Mouse (Mus musculus) heart, adult 2 months (tissue): ENCODE data around the gene Hand2. TPM values are rescaled to one million over a fixed set of nuclear protein-coding genes. Genes with fewer than 3 reads are reported as not detected.

Experiments
- DNase-seq, 2 experiments: peaks; one replicate each; pipeline ENCODE4 v3.0.0; 2021
- H3K27ac ChIP-seq: fragments of 200-600 bp; 2 replicates; pipeline ENCODE4 v1.8.1; 2022
- H3K27me3 ChIP-seq: fragments of 200-500 bp; 2 replicates; pipeline ENCODE4 v1.6.1; 2012; ENCODE audit warnings: mild to moderate bottlenecking, low read length, inconsistent platforms, mixed read lengths; ENCODE audit not compliant: control insufficient read depth, insufficient read depth
- H3K36me3 ChIP-seq: fragments of 200-500 bp; 2 replicates; pipeline ENCODE4 v1.6.1; 2012; ENCODE audit warnings: low read length, inconsistent platforms; ENCODE audit not compliant: control insufficient read depth, insufficient read depth
- H3K4me1 ChIP-seq: fragments of 200-500 bp; 2 replicates; pipeline ENCODE4 v1.6.1; 2011; ENCODE audit warnings: low read length; ENCODE audit not compliant: control insufficient read depth, insufficient read depth
- H3K4me3 ChIP-seq: fragments of 200-600 bp; 2 replicates; pipeline ENCODE4 v1.8.1; 2022
- H3K79me2 ChIP-seq: fragments of 200-500 bp; replicated peaks from 2 replicates; pipeline ENCODE4 v1.6.1; 2012; ENCODE audit warnings: mild to moderate bottlenecking, inconsistent platforms, low read length, moderate library complexity, mixed read lengths; ENCODE audit not compliant: control insufficient read depth, insufficient read depth
- H3K9ac ChIP-seq: fragments of 200-500 bp; 2 replicates; pipeline ENCODE4 v1.6.1; 2012; ENCODE audit warnings: low read depth, mild to moderate bottlenecking, control low read depth, inconsistent platforms, low read length, mixed read lengths
- CTCF ChIP-seq: fragments of 200-600 bp; IDR thresholded peaks from 2 replicates; pipeline ENCODE4 v1.8.1; 2022; ENCODE audit warnings: antibody characterized with exemption, mild to moderate bottlenecking, moderate library complexity
- EP300 ChIP-seq: fragments of 200-500 bp; IDR thresholded peaks from 2 replicates; pipeline ENCODE4 v1.6.1; 2011; ENCODE audit warnings: low read depth, low read length, control low read depth; ENCODE audit not compliant: insufficient read depth
- POLR2A ChIP-seq: fragments of 200-500 bp; IDR thresholded peaks from 2 replicates; pipeline ENCODE4 v1.6.1; 2011; ENCODE audit warnings: mild to moderate bottlenecking, low read depth, low read length, control low read depth; ENCODE audit not compliant: insufficient read depth
- WGBS: fragments of 180-500 bp; shearing (Covaris S2); methylation state at CpG from one replicate; pipeline ENCODE4 v1.1.7; 2018; 5-methylcytosine and 5-hydroxymethylcytosine counted together
- intact Hi-C: fragments of 180-260 bp; cut with DNase I; formaldehyde crosslinking; loops from one replicate; pipeline ENCODE4 v1.15.1; 2025
- polyA plus RNA-seq: library from polyadenylated mRNA; depleted of rRNA; stranded (reverse); fragments of >200 nt; gene quantifications from 2 replicates; pipeline ENCODE4 v1.2.3, GENCODE M21; 2012
- total RNA-seq, 2 experiments: library from RNA; stranded (reverse); gene quantifications; 2 replicates each; pipeline ENCODE4 v1.2.3; 2021

The Hand2 gene
- total and polyA plus RNA-seq, 3 experiments: 14.8 to 63.9 (median 62.1) TPM

DNA sequence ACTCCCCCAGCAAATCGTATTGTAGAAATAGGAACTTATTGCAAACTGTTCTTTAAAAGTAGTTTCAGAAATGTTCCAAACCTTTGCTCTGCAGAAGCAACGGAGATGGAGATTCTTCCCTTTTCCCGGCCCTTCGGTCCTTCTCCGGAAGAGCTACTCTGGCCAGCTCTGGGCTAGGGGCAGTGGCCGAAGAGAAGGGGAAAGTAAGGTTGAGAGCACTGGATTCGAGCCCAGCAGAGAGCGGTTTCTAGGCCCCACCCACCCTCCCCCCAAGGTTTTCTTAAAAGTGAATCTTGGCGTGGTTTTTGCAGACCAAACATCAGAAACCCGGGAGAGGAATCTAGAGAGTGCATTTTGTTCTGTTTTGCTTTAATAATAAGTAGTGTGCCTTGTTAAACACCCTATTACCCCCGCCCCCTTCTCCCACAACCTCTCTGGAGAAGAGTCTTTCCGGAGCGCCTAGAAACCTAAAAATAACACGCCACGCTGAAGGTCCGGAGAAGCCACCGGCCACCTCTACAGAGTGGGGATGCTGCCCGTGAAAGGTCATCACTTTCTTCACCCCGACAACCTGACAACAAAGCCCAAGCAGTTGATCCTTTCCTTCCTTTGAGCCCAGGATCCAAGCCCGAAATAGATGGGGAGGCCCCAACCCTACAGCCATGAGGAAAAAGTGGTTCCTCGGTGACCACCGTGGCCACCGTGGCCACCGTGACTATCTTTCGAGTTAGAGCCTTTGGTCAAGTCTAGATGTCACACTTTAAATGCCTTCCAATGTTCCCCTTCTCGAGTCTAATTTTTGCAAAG is 12.1 kb downstream of the Hand2 start:
- peaks cover 2% of the 10 kb centered on the region; the same call in 1 of the 2 replicates for H3K27me3 ChIP-seq
- peak overlapping the region; percentile 59 for H3K9ac ChIP-seq
- H3K36me3 ChIP-seq: no peaks in the 10 kb centered on the region
- peak overlapping the region; percentile 87 for H3K27ac ChIP-seq
- intact Hi-C loops: loop anchor here (5.0 to 10.0 kb wide), 3 partner anchors 154 to 608 kb away; partner anchors contain the start of gene Sap30
- H3K4me1 ChIP-seq: peaks cover 3% of the 10 kb centered on the region
- DNase-seq: peak; percentile 44 to 49
- peak overlapping the region; percentile 48 for H3K4me3 ChIP-seq
- TF ChIP-seq CTCF: no peak
- 0 out of 2 replicates have a peak, but pooled peaks have one; percentile 15 for TF ChIP-seq POLR2A
- TF ChIP-seq EP300: no peak
- 3% methylated on average over 26 of the region's 26 CpGs for WGBS
- H3K79me2 ChIP-seq: no peaks in the 10 kb centered on the region

DNA sequence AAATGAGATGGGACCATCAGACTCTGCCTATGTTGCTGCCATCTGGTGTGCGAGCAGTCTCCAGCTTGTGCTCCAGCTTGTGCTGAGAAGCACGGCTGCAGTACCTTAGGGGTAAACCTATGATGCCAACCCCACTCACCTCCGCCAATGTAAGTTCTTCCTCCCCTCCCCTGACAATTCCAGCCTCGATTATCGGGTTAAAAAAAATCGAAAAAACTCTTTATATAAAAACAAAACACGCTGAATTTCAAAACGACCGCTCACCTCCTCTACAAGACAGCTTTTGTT is 12.6 kb downstream of the Hand2 start:
- Histone ChIP-seq H3K9ac (no peak overlapping the region; the same call in 1 of the 2 replicates), H3K36me3 (no peaks in the 10 kb centered on the region), H3K79me2 (no peaks in the 10 kb centered on the region), H3K4me1 (peaks cover 3% of the 10 kb centered on the region), H3K27ac (peak overlapping the region; percentile 87), H3K27me3 (peaks cover 2% of the 10 kb centered on the region; the same call in 1 of the 2 replicates), H3K4me3 (peak overlapping the region; percentile 48)
- TF ChIP-seq POLR2A (no peak), EP300 (no peak), CTCF (peak; percentile 58)
- intact Hi-C loops: loop anchor here (5.0 to 10.0 kb wide), 3 partner anchors 154 to 609 kb away; partner anchors contain the start of gene Sap30
- WGBS: 5% methylated on average over 9 of the region's 9 CpGs
- peak in 1 of 2 experiments; percentile 41 for DNase-seq

DNA sequence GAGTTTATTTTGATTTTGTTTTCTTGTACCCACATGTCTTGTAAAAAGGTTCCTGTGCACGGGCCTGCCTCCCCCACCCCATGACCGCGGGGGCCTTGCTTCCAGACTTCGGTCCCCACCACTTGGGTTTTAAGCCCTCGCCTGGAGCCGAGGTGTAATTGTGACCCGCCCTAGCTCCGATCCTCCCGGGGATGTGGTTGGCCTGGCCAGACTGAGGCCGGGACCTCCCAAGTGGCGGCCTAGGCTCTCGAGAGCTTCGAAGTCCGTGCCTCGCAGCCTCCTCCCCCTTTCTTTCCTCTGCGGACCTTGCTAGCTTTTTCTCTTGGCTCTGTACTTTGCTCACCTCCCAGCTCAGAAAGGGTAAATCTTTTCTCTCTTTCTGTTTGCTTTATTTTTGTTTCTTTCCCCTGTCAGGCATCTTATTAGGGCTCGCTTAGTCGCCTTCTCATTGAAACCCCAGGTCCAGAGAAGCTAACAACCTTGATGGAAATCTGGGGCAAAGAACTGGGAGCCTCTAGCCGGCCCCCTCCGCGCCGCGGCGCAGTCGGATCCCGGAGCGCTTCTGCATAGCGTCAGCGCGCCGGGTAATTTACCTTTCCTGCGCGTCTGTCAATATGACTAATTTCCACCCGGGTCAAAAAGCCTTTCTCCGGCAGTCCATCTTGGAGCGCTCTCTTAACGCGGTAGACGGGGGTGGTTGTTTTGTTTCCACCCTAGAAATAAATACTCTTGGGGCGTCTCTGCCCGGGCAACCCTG is 13.2 kb downstream of the Hand2 start:
- Histone ChIP-seq H3K27me3 (peaks cover 2% of the 10 kb centered on the region; the same call in 1 of the 2 replicates), H3K36me3 (no peaks in the 10 kb centered on the region), H3K4me1 (peaks cover 3% of the 10 kb centered on the region), H3K27ac (peak overlapping the region; percentile 87), H3K4me3 (peak overlapping the region; percentile 48), H3K9ac (peak overlapping the region; percentile 44), H3K79me2 (no peaks in the 10 kb centered on the region)
- 3% methylated on average over 41 of the region's 41 CpGs for WGBS
- TF ChIP-seq POLR2A: peak; percentile 30
- TF ChIP-seq CTCF: no peak
- DNase-seq: peak; percentile 65 to 72
- intact Hi-C loops: loop anchor here (5.0 to 10.0 kb wide), 3 partner anchors 153 to 609 kb away; partner anchors contain the start of gene Sap30

DNA sequence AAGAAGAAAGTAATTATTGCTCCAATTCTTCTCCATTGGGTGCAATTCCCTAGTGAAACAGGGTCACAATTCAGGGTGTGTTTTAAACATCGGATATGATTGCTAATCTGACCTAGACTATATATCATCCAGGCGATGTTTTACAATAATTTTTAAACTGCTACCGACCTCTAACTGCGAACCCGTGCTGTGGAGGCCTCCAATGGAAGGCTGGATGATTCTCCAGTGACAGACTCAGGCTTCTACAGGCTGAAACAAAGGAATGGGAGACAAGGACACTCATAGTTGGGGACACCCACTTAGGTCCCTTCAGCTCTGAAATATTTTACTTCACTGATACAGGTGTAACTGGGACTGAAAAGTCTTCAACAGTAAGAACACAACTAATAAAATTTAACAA is 13.9 kb downstream of the Hand2 start:
- peak in 1 of 2 experiments; percentile 18 for DNase-seq
- Histone ChIP-seq H3K79me2 (no peaks in the 10 kb centered on the region), H3K9ac (no peak overlapping the region), H3K36me3 (no peaks in the 10 kb centered on the region), H3K4me3 (peak overlapping the region; percentile 48; the same call in 1 of the 2 replicates), H3K4me1 (no peaks in the 10 kb centered on the region), H3K27ac (peak overlapping the region; percentile 87), H3K27me3 (no peaks in the 10 kb centered on the region; the same call in 1 of the 2 replicates)
- WGBS: 53% methylated on average over 5 of the region's 5 CpGs
- intact Hi-C loops: loop anchor here (5.0 to 10.0 kb wide), 3 partner anchors 153 to 610 kb away; partner anchors contain the start of gene Sap30
- TF ChIP-seq CTCF (no peak), POLR2A (no peak), EP300 (no peak)

DNA sequence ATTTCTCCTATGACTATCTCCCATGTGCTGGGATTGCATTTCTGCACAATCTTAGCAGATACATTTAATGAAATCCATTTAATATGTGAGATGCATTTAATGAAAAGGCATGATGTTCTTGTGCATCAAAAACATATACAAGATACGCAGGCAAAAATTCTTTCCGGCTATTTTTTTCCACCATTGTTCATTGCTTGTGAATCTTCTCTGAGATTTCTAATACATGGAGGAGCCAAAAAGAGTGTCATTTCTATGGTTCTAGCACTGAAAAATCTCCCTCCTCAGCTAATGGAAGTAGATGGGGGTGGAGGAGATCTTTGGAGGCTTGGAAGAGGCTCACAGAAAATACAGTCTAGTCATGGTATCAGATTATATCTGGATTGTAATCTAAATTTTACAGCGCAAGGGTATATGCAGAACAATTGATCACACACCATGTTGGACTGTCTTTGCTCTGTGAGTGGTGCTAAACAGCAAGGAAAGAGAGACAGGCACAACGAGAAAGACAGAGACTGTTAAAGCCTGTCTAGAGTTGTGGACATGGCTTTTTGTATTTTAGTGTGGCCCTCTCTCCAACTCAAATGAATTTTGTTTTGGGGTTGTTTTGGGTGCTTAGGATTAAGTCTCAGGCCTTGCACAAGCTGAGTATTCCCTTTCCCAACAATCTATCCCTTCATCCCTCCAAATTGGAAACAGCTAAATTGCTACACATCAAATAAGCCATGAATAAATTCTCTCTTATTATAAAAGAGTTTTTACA is 16.7 kb downstream of the Hand2 start:
- Histone ChIP-seq H3K27ac (no peak overlapping the region), H3K79me2 (no peaks in the 10 kb centered on the region), H3K4me1 (no peaks in the 10 kb centered on the region), H3K4me3 (no peak overlapping the region), H3K36me3 (no peaks in the 10 kb centered on the region), H3K27me3 (no peaks in the 10 kb centered on the region), H3K9ac (no peak overlapping the region)
- no peak for DNase-seq
- no peak for TF ChIP-seq EP300
- no peak for TF ChIP-seq CTCF
- TF ChIP-seq POLR2A: no peak
- 85% methylated on average over 4 of the region's 4 CpGs for WGBS
- intact Hi-C loops: loop anchor here (10.0 kb wide), 1 partner anchor 613 kb away; no protein-coding TSS in a partner anchor
